12 mouse cellular contexts compared by ENCODE assay signal in the genomic region with DNA sequence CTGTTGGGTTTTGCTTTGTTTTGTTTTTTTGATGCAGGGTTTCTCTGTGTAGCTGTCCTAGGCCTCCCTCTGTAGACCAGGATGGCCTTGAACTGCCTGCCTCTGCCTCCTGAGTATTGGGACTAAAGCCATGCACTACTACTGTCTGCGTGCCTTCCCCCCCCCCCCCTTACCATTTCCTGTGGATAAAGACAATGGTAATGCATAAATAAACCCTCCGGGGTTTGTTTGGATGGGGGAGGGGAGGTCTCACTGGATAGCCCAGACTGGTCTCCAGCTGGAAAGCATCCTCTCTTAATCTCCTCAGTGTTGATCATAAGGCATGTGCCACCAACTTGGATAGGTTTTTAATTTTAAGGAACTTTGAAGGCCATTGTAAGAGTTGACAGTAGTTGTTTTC. TPM values are rescaled to one million over a fixed set of nuclear protein-coding genes. Genes with fewer than 3 reads are reported as not detected.
DNase-seq lines count a peak whose midpoint lies in the region; ATAC-seq and TF ChIP-seq lines count a peak whose summit lies in the region.
"Had no signal": no experiment of that assay in that cellular context is flagged by ENCODE, and none has a peak within 500 bp of the region (broad histone marks: within the 10 kb centered on the region; RNA-seq: fewer than 3 reads in every experiment).

No protein-coding gene starts in this region.

- no peaks in the 10 kb centered on the region for H3K9me3 ChIP-seq in ES-E14 (ENCODE audit: control insufficient read depth, insufficient read depth, low read depth, low read length)
- no peaks in the 10 kb centered on the region for H3K9me3 ChIP-seq in lung, embryonic 16.5 days (ENCODE audit: control insufficient read depth, low read length)
- H3K9me3 ChIP-seq: embryonic facial prominence, embryonic 15.5 days; hindbrain, embryonic 12.5 days had no signal

- peaks cover 0 to 5% of the 10 kb centered on the region in 2 experiments; a peak in 2 of 4 replicates for H3K4me1 ChIP-seq in ES-E14 (ENCODE audit: control insufficient read depth in 2 of 2, insufficient read depth in 2 of 2, low read length in 2 of 2, poor library complexity in 1 of 2)
- H3K4me1 ChIP-seq in lung, embryonic 16.5 days (replicated peaks; ENCODE audit: control insufficient read depth, insufficient read depth, low read length), result peaks cover 20% of the 10 kb centered on the region

- peak; percentile 80 for ATAC-seq in lung, embryonic 16.5 days (ENCODE audit: low read depth)

- WGBS in lung, embryonic 16.5 days, result 6% methylated on average over 2 of the region's 2 CpGs

- peak overlapping the region; percentile 20; the same call in 1 of the 2 replicates for H3K27ac ChIP-seq in gastrocnemius, adult 2 months
- no peak overlapping the region; the same call in 1 of the 2 replicates for H3K27ac ChIP-seq in ES-E14 (ENCODE audit: insufficient read depth, low read depth, low read length, poor library complexity, severe bottlenecking)
- 0 out of 2 replicates have a peak overlapping the region, but pooled peaks have one; percentile 28 for H3K27ac ChIP-seq in lung, embryonic 16.5 days (ENCODE audit: low read length)
- H3K27ac ChIP-seq: embryonic facial prominence, embryonic 15.5 days; hindbrain, embryonic 12.5 days had no signal

- H3K4me3 ChIP-seq in gastrocnemius, adult 2 months, result no peak overlapping the region
- H3K4me3 ChIP-seq in ES-E14 (ENCODE audit: insufficient read depth in 1 of 2, low read depth in 1 of 2, low read length in 2 of 2, poor library complexity in 1 of 2, severe bottlenecking in 1 of 2), result no peak overlapping the region
- no peak overlapping the region for H3K4me3 ChIP-seq in lung, embryonic 16.5 days (ENCODE audit: low read length)
- H3K4me3 ChIP-seq: embryonic facial prominence, embryonic 15.5 days; hindbrain, embryonic 12.5 days had no signal

- no peaks in the 10 kb centered on the region for H3K27me3 ChIP-seq in lung, embryonic 16.5 days (ENCODE audit: control insufficient read depth, insufficient read depth, low read depth, low read length)
- H3K27me3 ChIP-seq: embryonic facial prominence, embryonic 15.5 days; hindbrain, embryonic 12.5 days had no signal

- H3K9ac ChIP-seq in ES-E14 (ENCODE audit: insufficient read depth, low read depth, low read length, poor library complexity, severe bottlenecking), result no peak overlapping the region
- no peak overlapping the region for H3K9ac ChIP-seq in lung, embryonic 16.5 days (ENCODE audit: low read length)
- H3K9ac ChIP-seq: embryonic facial prominence, embryonic 15.5 days; hindbrain, embryonic 12.5 days had no signal

- DNase-seq in gastrocnemius, adult 2 months, result no peak
- no peak for DNase-seq in gastrocnemius, adult 8-10 months (ENCODE audit: low spot score in 2 of 2)
- DNase-seq in kidney, postnatal 10 days, result peak; percentile 48
- no peak for DNase-seq in kidney, adult 9 months
- DNase-seq in ES-E14 (ENCODE audit: low read depth, low spot score), result peak; percentile 51
- no peak for DNase-seq in cerebellum, adult 11-12 months
- no peak for DNase-seq in embryo, embryonic 10 days (ENCODE audit: low spot score)
- DNase-seq: cerebellum, adult 18-20 months; right cerebral cortex, adult 18-20 months had no signal

- H3K36me3 ChIP-seq in ES-E14 (ENCODE audit: control insufficient read depth, insufficient read depth, low read length, poor library complexity, severe bottlenecking), result peaks cover 13% of the 10 kb centered on the region
- H3K36me3 ChIP-seq in lung, embryonic 16.5 days (ENCODE audit: control insufficient read depth, insufficient read depth, low read length), result peaks cover 5% of the 10 kb centered on the region; the same call in 1 of the 2 replicates

- in situ Hi-C loops in ES-E14 (cut with MboI; ENCODE audit: low sequenced_read_pairs in 2 of 2, unreplicated experiment in 2 of 2), result no loop called here

- H3K4me2 ChIP-seq in lung, embryonic 16.5 days (ENCODE audit: low read depth, low read length), result no peak overlapping the region
- H3K4me2 ChIP-seq: embryonic facial prominence, embryonic 15.5 days; hindbrain, embryonic 12.5 days had no signal

- intact Hi-C loops in gastrocnemius, adult 2 months (cut with DNase I), result loop anchor here (10.0 kb wide), 1 partner anchor 209 kb away; no protein-coding TSS in a partner anchor

- TF ChIP-seq CTCF in gastrocnemius, adult 2 months (IDR thresholded peaks at IDR 0.05), result no peak

TF ChIP-seq in ES-E14, 5 proteins besides CTCF, POLR2A, EP300 and RAD21:
- TF ChIP-seq ZC3H11A (IDR thresholded peaks at IDR 0.05; ENCODE audit: borderline replicate concordance, low read depth, low read length), result no peak
- no peak for TF ChIP-seq MAFK (IDR thresholded peaks at IDR 0.05; ENCODE audit: insufficient read depth, low read depth, low read length)
- TF ChIP-seq CHD2 (IDR thresholded peaks at IDR 0.05; ENCODE audit: low read depth, low read length), result no peak
- TF ChIP-seq HCFC1 (IDR thresholded peaks at IDR 0.05; ENCODE audit: borderline replicate concordance, insufficient read depth, low read length), result no peak

RNA-seq across cellular contexts. Expression of gene Sptan1, which starts 8.2 kb away (rescaled TPM):
- 10 to 100 TPM; 41.8 to 62.1 TPM for total RNA-seq in gastrocnemius, adult 2 months (2021)
- total RNA-seq in gastrocnemius, adult 8-10 months (2022), result 10 to 100 TPM; 29.2 to 43.7 (median 36.4) TPM
- total RNA-seq in ES-E14 (2012; rRNA removed), result 340 and 423 TPM in 2 replicates
- 98.4 and 109 TPM in 2 replicates for polyA plus RNA-seq in lung, embryonic 16.5 days (2015; fragmentation: Nextera tagmentation; extraction: Ambion mirVana)

RNA-seq across cellular contexts. Expression of gene Gle1, which starts 38.3 kb away (rescaled TPM):
- 10 to 100 TPM; 23.2 to 28.3 TPM for total RNA-seq in gastrocnemius, adult 2 months (2021)
- 10 to 100 TPM; 20.1 to 27.0 (median 22.9) TPM for total RNA-seq in gastrocnemius, adult 8-10 months (2022)
- total RNA-seq in ES-E14 (2012; rRNA removed), result 64.8 and 69.0 TPM in 2 replicates
- 70.4 and 70.9 TPM in 2 replicates for polyA plus RNA-seq in lung, embryonic 16.5 days (2015; fragmentation: Nextera tagmentation; extraction: Ambion mirVana)

Comparison
In these comparisons a context has a peak if more than half of its experiments do, and no peak if none do; other contexts are left out.
1. DNase-seq: peak in kidney, postnatal 10 days (single experiment) and ES-E14 (single experiment); none in gastrocnemius, adult 2 months (single experiment), gastrocnemius, adult 8-10 months (0 of 2), kidney, adult 9 months (single experiment), cerebellum, adult 11-12 months (single experiment) and embryo, embryonic 10 days (single experiment).